Mouse (Mus musculus) hematopoietic stem cell, adult 5-6 weeks (primary cell): ENCODE measurements around the gene Slc16a13. TPM values are rescaled to one million over a fixed set of nuclear protein-coding genes. Genes with fewer than 3 reads are reported as not detected.

Experiments
- ATAC-seq, 2 experiments: fragments of 125-278 bp in 1 of 2; replicated peaks in 1 of 2; 2 replicates each; pipeline ENCODE4 v1.8.0; 2016 to 2017; ENCODE audit warnings: inconsistent platforms in 2 of 2, mild to moderate bottlenecking in 2 of 2, moderate number of reproducible peaks in 2 of 2, low read depth in 1 of 2, moderate TSS enrichment in 1 of 2; ENCODE audit not compliant: low FRiP score in 2 of 2, poor library complexity in 2 of 2, severe bottlenecking in 2 of 2, insufficient read depth in 1 of 2, low TSS enrichment in 1 of 2
- total RNA-seq: library from RNA; stranded (forward); fragments of 172-1452, 232-1000 nt; gene quantifications from 2 replicates; pipeline ENCODE4 v1.2.3, GENCODE M21; 2017

The Slc16a13 gene
- total RNA-seq, 1 experiment from 2014 or later, result 15.6 TPM

- ATAC-seq, result no peak
Measured at GRCm38 (mm10) chr11:70218741-70219470, 2.0 kb downstream of the Slc16a13 start.

GRCm38 (mm10) chr11:70218039-70218438, 2.8 kb downstream of the Slc16a13 start:
- no peak for ATAC-seq

GRCm38 (mm10) chr11:70216103-70216502, 4.8 kb downstream of the Slc16a13 start:
- ATAC-seq, result no peak

GRCm38 (mm10) chr11:70215301-70215700, 5.6 kb downstream of the Slc16a13 start:
- 0 out of 4 replicates have a peak, but pooled peaks of 1 of the 2 experiments have one; percentile 3 for ATAC-seq

DNA sequence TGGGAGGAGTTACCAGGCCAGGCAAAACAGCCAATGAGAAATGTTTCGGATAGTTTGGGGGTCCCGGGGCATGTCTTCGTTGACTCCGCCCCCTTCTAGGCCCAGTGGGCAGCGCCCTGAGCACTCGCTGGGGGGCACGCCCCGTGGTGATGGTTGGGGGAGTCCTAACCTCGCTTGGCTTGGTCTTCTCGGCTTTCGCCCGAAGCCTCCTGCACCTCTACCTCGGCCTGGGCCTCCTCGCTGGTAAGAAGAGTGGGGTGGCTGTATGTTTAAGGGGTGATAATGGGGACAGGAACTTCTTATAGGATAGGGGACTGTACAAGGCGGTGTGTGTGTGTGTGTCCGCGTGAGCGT, 6.0 kb downstream of the Slc16a13 start:
- ATAC-seq, result 0 out of 4 replicates have a peak, but pooled peaks of 1 of the 2 experiments have one; percentile 5

DNA sequence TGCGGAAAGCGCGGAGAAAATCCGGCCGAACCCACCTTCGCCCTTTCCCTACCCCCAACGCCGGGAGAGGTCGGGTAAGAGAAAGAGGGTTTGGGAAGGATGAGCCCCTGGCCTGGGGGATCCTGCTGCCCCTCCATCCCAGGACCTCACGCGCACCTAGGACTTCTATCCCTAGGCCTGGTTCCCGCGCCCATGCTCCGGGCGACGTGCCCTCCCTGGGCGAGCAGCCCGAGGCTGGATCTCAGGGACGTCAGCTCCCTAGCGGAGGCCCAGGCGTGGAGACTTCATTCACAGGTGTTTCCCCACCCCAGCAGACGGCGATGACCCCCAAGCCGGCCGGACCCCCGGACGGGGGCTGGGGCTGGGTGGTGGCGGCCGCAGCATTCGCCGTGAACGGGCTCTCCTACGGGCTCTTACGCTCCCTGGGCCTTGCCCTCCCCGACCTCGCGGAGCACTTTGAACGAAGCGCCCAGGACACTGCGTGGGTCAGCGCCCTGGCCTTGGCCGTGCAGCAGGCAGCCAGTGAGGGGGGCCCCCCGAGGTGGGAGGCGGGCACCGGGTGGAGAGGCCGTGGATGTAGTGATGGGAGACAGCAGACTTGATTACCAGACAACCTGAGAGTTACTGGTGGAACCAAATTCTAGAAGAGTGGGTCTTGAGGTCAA, 6.5 kb downstream of the Slc16a13 start:
- ATAC-seq, result no peak

DNA sequence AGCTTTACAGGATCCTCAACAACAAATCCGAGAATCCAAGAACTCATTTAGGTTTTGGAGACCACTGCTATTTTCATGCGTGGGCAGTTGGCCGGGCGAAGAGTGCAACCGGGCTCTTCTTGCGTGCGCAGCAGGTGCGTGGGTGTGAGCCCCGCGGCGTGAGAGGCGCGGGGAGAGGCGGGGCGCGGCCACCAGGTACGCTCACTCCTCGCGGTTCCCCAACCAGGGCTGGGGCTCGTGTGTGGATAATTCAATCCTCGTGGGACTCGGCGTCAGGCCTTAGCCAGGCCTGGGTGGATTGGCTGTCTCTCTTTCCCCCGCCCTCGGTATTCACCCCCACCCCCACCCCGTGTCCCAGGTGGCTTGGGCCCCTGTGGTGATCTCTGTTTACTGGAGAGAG, 7.1 kb downstream of the Slc16a13 start:
- ATAC-seq, result no peak

DNA sequence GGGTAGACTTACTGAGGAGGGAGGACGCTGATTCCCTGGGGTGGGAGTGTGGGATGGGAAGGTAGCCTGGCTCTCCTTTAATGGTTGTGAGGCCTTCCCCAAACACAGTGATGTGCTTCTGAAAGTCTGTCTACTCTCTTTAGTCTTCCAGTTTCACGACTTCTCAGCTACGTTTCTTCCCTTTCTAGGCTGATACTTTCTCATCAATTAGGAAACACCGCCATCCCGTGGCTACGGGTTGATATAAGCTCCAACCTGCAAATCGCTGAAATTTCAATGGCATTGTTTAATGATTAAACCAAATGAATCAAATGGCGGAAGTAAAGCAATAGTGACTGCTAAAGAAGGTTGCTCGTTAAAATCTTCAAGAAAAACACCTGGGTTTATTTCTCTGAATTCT, 8.0 kb downstream of the Slc16a13 start:
- peak; percentile 49 to 59; a peak in 3 of 4 replicates for ATAC-seq

DNA sequence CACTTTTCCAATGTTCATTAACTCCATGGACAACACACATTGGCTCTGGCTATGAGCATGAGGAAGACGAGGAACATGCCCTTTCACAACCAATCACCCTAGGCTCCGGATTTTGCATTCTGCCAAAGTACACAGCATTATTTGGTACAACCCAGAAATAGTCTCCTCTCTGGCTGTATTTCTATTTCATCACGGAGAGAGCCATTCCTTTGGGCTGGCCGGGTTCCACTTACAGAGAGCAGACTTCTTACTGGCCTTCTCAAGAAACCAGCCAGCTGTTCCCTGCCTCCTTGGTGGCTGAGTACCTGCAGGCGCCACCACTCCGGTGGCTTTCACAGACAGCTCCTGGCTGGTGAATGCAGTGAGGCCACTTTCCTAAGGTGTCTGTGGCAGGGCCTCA, 8.4 kb downstream of the Slc16a13 start, which contains the start of gene Slc16a11:
Gene Slc16a11 (plus strand): TSS at position 330 of the 400 bp plus-strand sequence.
- ATAC-seq, result no peak

- no peak for ATAC-seq
Measured at GRCm38 (mm10) chr11:70211972-70212371, 8.9 kb downstream of the Slc16a13 start.

GRCm38 (mm10) chr11:70210681-70211080, 10.2 kb downstream of the Slc16a13 start:
- ATAC-seq, result no peak

- no peak for ATAC-seq
Measured at GRCm38 (mm10) chr11:70208778-70209388, 12.0 kb downstream of the Slc16a13 start.

DNA sequence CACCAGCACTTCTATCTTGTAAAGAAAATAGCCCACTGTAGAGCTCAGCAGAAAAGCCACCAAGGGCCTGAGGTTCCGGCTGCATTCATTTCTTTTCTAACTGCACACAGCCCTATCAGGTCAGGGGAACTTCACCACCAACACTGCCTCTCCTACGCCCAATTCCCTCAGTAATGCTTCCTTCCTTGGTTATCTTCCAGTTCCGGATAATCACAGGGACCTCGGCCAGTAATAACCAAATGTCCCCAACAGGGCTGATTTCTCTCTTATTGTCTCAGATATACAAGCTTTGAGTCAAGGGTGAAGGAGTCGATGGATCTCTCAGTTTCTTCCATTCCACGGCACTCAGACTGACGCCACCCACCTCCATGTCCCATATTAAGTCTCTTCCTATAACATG, 13.6 kb downstream of the Slc16a13 start:
- no peak for ATAC-seq

- ATAC-seq, result no peak
Measured at GRCm38 (mm10) chr11:70206801-70207200, 14.1 kb downstream of the Slc16a13 start.

- ATAC-seq, result peak; percentile 84; a peak in 3 of 4 replicates
Measured at GRCm38 (mm10) chr11:70201691-70202090, 19.2 kb downstream of the Slc16a13 start.

- ATAC-seq, result no peak
Measured at GRCm38 (mm10) chr11:70200036-70200608, 20.7 kb downstream of the Slc16a13 start.

DNA sequence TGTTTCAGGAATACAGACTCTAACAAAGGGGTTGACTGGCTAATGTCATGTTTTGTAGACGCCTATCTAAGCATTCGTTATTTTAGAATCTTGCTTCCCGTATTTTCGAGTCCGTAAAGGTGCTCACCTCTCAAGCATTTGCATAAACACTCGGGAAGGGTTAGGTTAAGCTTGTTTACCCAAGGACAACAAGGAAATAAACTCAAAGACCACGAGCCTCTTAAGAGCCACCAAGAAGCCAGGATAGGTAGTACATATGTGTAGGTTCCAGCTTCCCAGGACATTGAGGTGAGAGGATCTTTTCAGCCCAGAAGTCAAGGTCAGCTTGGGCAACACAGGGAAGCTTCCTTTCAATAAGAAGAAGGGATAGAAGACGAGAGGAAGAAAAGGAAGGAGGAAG, 21.8 kb downstream of the Slc16a13 start:
- no peak for ATAC-seq

DNA sequence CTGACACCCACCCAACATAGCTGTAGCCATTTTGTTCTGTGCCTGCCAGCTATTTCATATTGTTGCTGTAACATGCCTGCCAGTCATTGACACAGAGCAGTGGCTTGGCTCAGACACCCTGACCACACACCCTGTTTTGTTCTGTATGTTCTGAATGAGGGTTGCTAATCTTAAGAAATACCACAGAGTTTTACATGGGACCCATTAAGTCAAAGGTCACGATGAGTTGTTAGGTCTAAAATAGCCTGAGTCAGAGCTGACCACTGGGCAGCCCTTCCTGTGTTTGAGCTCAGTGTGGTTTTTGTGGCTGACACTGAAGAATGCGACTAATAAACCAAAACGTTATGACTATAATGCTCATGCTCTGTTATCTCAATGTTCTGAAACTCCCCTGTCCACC, 22.5 kb downstream of the Slc16a13 start:
- ATAC-seq, result no peak
